Mouse (Mus musculus) erythroid progenitor cell, adult 5-6 weeks (primary cell): Measurements from ENCODE around the gene Cacnb4. TPM values are rescaled to one million over a fixed set of nuclear protein-coding genes. Genes with fewer than 3 reads are reported as not detected.
A peak's percentile ranks its signal among the peaks of the same experiment; 100 is the strongest.

ENCODE experiments used
- ATAC-seq: replicated peaks from 2 replicates; pipeline ENCODE4 v1.8.0; 2016; ENCODE audit warnings: moderate number of reproducible peaks, mild to moderate bottlenecking, moderate TSS enrichment, inconsistent platforms; ENCODE audit not compliant: poor library complexity, low FRiP score, severe bottlenecking
- total RNA-seq, 2 experiments: library from RNA; stranded (forward) in 1 of 2; stranded (reverse) in 1 of 2; fragments of 150-400 nt in 1 of 2; fragments of 186-747, 209-891 nt in 1 of 2; gene quantifications; 2 replicates each; pipeline versions ENCODE4 v1.2.3 to v1.2.4; 2015 to 2017; ENCODE audit warnings: low replicate concordance in 2 of 2

Cacnb4 gene
- total RNA-seq, 2 experiments from 2014 or later = 0.42 TPM; not detected in 1

DNA sequence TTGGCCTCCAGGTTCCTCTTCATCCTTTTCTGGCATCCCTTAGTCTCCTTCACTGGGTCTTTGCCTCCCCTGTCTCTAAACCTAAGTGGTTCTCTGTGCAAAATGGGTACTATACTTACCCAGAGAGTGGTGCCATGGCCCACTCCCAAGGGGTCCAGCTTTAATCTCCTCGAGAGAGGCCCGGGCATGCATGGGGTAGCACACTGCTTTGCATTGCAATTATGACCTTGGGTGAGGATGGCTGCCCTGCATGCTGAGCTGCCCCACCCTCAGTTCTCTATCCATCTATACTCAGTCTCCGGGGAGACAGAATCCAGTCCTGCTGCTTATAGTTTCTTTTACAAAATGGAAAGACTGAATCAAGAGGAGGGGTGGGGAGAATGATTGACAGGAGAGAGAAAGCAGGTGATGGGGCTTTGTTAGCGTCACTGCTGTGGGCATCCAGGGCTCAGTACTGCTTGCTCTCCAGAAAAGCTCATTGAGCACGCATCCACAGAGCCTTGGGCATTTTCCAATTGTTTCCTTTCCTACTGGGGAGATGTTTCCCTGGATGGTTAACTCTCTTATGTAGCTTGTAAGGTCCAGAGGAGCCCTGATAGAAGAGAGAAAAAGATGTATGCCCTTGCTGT, 68.7 kb downstream of the Cacnb4 start:
- ATAC-seq = no peak

DNA sequence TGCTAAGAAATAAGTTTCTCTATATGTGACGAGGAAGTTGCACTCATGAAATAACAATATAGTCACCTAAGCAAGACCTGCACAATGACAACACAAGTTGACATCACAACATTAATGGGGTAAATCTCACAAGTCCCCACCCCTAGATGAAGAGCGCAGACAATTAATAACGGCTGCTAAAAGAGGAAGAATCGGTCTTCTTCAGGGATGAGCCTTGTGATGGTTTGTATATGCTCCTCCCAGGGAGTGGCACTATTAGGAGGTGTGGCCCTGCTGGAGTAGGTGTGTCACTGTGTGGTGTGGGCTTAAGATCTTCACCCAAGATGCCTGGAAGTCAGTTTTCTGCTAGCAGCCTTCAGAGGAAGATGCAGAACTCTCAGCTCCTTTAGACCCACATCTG, 70.3 kb downstream of the Cacnb4 start:
- no peak for ATAC-seq

DNA sequence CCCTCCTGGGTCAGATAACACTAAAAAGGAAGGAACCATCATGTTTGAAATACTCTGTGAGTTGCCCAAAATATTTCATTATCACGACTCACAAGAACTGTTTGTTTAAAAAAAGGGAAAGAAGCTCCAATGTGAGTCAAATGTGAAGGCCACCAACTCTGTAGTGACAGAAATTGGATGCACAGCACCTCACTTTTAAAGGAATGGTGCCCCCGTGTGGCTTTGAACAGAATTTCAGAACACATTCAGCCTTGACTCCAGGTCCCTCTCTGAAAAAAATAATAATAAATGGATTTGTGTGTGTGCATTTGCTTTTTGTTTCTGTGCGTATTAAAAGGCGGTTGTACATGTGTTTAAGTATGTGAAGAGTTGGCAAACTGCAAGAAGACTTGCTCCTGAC, 71.3 kb downstream of the Cacnb4 start:
- 0 out of 2 replicates have a peak, but pooled peaks have one; percentile 68 for ATAC-seq

DNA sequence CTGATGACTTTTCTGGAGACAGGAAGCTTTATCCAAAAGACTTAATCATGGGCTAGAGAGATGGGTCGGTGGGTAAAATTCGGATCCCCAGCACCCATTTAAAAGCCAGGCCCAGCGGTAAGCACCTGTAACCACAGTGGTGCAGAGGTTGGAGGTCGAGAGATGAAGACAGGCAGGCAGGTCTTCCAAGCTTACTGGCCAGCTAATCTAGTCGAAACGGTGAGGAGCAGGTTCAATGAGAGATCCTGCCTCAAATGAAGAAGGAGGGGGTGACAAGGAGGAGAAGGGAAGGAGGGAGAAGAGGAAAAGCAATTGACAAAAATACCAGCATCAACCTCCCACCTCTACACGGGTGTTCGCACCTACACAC, 72.0 kb downstream of the Cacnb4 start:
- ATAC-seq = no peak

DNA sequence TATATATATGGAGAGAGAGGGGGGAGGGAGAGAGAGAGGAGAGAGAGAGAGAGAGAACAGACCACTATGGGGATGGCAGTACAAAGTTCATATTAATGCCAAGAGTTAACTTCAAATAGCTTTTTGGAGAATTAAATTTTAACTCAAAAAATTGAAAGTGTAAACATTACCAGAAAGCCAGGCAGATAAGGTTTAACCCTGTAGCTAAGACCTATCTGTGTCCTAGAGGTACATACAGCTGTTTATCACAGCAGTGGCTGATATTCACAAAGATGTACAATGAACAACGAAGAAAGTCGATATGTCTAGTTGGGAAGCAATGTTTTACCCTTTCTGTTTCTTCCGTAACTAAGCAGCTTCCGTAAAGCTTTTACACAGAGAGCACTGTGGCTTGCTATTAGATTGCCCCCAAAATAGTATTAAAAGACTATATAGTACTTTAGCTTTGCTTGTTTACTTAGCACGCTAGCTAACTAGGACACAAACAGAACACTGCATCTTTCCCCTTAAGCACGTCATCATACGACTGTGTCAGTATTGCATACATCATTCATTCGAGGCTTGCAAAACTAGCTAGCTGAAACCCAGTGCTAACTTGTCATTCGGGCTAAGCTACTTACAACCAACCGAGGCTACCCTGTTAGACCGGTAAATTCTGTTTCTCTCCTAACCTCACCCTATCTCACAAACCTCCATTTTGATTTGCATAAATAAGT, 72.5 kb downstream of the Cacnb4 start:
- no peak for ATAC-seq

DNA sequence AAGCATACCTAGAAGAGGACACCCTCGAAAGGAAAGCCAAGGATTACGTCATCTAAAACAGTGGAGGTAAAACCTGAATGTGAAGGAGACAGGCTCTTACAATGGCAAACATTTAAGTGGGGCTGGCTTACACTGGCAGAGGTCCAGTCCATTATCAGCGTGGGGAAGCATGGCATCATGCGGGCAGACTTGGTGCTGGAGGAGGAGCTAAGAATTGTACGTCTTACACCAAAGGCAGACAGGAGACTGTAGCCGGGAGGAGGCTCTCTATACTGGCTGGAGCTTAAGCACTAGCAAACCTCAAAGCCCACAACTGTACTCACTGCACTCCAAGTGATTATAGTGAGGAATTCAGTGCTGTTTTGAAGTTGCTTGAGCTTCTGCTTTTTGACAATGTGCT, 73.2 kb downstream of the Cacnb4 start:
- peak; percentile 53; the same call in 1 of the 2 replicates for ATAC-seq

DNA sequence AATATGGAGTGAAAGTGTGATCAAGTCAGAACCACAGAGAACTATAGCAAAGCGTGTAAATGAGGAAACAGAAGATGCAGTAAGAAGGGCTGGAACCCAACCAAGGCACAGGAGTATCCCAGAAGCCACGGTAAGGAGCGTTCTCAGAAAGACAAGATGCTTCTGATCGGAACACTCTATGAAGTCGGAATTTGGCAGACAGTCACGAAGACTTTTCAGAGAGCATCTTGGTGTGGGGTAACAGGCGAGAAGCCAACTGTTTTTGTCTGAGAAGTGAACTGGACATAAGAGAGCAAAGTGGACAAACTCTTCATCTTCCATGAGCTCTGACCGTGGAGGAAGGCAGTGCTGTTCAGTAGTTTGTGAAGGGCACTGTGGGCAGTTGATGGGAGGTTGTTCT, 73.7 kb downstream of the Cacnb4 start:
- ATAC-seq = no peak

DNA sequence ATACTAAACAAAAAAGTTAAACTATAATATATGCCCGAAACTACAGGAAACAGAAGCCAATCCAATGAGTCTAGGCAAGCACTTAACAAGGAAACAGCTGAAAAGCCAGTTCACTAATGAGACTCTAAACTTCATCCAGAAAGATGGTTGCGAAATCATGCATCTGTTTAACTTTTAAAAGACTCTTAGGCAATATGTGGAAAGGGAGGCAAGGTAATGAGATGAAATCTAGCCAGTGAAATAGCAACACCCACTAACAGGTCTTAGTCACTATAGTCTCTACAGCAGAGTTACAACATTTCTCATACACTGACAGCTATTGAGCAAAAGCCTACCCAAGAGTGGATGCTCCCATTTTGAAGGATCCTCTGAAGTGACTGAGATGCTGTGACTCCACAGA, 74.4 kb downstream of the Cacnb4 start:
- no peak for ATAC-seq

DNA sequence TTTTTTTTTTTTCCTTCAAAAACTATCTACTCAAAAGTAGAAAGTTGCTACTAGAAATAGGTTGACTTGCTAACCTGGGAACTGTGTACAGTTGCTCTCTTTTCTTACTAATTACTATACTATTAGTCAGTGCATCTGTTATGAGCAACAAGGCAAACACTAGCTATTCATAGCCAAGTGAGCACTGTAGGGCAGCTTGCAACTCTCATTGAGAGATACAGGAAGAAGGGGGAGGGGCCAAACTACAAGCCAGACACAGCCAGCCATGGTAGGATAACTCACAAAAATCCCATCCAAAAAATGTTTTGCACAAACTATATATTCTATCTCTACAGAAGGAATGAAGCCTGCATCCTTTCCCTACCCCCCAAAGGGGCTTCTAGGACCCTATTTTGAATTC, 79.1 kb downstream of the Cacnb4 start:
- no peak for ATAC-seq

DNA sequence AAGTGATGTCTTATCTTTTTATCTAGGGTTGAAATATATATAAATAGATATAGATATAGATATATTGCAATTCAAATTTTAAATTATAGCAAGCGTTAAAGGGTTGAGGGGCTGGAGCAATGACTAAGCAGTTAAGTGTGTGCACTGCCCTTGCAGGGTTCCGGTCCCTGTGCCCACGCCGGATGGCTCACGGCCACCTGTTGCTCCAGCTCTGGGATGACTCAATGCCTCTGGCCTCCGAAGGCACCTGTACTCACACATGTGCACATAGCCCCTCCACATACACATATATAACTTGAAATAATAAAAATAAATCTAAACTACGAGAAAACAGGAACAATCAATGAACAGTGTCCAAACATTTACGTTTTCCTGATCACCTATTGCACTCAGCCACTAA, 82.8 kb downstream of the Cacnb4 start:
- no peak for ATAC-seq

DNA sequence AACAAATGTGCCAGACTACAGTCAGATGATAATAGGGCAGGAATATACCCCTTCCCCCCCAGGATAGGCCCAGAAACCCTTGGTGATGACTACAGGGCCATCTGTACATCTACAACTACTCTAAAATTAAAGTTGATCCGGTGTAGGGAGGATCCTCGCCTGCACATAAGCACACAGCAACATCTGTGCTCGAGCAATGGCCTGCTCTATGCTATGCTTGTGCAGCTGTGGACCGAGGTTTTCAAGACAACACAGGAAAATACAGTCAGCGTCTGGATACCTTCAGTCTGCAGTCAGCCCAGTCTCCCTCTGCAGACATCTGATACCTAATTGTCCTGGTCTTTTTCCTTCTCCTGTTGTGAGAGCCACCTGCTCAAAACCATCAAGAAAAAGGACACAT, 83.4 kb downstream of the Cacnb4 start:
- no peak for ATAC-seq

DNA sequence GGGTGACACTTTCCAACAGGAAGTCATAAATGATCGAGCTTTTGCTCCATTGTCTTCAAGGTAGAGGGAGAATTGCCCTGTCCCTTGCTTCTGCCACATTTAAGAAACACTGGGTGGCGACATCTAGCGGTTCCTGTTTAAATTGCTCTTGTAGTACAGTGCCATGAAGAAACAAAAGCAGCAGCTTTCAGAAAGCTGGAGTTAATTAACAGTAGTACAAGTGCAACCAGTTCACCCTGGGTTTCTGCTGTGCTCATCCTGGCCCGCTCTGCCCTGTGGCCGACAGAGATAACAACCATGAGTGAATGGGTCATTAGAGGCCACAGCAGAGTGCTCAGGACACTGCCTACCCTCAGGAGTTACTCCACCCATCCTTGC, 85.7 kb downstream of the Cacnb4 start:
- peak; percentile 75 for ATAC-seq

DNA sequence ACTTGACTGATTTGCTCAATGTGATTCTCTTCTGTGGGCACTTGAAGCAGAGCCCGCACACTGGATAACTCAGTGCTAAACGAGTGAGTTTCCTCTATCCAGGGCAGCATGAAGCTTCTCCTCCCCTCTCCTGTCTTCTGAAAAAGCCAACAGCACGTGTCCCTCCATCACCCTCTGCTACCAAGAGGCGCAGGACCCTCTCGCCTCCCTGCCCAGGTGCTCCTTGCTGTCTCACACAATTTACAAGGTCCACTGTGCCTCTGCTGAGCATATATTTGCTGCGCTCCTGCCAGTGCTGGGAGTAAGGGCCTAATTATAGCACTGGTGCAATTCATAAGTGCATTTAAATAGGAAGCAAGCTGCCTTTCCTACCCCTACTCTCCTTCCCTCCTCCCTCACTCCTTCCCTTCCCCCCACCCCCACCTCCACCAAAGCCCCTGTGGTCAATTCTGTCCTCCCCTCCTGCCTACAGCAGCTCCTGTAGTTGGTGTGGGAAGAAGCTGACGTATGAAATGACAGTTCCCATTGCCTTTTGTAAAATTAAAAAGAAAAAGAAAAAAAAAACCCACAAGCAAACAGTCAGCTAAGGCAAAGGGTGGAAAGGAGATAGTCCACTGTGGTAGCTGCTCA, 86.2 kb downstream of the Cacnb4 start:
- ATAC-seq = no peak

DNA sequence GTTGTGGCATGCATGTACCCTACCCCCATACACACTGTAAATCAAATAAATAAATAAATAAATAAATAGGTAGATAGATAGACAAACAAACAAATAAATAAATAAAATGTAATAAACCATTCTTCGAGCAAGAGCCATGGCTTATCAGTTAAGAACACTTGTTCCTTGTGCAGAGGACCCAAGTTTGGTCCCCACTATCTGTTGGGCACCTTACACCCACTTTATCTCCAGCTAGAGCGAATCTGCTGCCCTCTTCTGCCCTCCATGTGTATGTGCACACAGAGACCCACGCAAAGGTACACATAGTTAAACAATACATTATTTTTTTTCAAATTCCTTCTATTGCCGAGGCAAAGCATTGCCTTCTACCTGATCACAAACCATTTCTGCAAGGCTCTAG, 87.1 kb downstream of the Cacnb4 start:
- no peak for ATAC-seq

DNA sequence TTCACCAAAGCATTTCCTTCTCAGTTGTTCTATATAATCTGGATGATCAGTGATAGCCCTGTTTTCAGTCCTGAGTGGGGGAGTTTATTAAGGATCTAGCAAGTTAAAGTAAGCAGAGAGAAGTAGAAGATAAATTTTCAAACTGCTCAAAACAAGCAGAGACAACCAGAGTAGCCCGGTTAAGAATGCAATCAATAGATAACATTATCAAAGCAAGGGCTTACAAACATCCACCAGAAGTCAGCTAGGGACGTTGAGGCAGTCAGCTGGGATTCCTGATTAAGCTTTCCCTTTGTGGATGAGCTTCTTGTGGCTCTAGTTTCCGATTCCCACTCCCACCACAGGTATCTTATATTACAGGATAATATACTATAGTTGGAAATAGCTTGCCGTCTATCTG, 91.2 kb downstream of the Cacnb4 start:
- ATAC-seq = no peak

DNA sequence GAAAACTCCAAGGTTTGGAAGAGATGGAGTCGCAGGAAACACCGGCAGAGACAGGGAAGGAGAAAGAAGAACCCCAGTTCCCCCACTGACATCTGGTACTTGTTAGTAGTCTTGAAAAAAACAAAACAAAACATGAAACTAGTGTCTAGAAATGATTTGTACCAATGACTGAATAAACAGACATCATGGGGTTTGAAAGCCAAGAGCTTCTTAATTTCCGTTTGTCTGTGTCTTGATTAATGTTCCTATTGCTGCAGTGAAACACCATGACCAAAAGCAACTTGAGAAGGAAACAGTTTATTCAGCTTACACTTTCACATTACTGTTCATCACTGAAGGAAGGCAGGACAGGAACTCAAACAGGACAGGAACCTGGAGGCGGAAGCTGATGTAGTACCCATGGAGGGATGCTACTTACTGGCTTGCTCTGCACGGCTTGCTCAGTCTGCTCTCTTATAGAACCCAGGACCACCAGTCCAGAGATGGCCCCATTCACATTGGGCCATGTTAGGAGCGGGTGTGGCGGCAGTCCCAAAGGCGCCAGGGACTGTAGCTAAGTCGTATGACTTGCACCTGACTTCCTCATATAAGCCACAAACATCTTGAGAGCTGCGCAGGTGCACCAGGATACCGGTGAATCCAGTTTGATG, 95.4 kb downstream of the Cacnb4 start:
- ATAC-seq = no peak

DNA sequence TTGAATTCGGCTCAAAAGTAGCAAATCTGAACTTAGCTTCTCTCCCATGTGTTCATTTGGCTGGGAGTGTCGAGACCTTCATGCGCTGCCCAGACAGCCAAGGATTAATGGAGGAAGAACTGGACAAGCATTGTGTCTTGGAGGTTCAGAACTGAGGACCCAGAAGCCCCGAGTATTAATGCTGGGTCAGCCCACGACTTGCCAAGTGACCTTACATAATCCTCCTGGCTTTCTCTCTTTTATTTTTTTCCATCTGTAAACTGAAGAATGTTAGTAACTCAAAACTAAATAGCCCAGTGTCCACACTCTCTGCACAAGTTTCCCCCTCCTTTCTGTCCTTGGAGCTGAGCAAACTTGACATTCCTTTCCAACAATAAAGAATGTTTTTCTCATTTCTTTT, 95.9 kb downstream of the Cacnb4 start:
- ATAC-seq = no peak

DNA sequence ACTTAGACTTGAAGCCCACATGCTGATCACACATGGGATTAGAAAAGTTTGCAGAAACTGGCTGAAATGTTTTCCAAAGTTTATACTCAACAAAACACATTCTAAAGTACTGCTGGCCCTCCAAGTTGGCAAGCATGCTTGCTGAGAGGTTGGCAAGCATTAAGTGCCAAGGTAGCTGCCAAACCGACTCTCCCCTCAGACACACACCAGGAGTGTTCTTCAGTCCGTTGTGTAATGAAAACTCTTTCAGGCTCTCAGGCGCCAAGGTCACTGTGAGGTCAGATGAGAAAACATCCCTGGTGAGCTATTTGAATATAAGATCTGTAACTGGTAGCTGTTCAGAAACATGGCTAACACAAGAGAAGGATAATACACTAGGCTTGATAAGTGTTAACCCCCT, 97.8 kb downstream of the Cacnb4 start:
- ATAC-seq = no peak

DNA sequence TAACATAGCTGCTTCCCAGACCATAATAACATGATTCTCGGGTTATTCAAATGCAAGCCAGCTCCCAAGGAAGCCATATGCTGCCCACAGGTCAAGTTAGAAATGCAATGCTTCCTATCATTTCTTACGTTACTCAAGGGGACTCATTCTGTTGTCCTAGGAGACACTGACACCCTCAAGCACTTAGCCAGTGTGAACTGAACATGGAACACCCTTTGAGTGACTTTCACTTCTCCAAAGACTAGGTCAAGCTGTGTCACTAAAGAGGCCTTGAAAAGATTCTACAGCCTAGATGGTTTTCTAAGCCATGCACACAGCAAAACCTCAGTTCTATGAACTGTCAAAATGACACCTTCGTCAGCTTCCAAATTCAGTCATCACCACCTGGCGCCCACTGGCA, 98.9 kb downstream of the Cacnb4 start:
- ATAC-seq = no peak

DNA sequence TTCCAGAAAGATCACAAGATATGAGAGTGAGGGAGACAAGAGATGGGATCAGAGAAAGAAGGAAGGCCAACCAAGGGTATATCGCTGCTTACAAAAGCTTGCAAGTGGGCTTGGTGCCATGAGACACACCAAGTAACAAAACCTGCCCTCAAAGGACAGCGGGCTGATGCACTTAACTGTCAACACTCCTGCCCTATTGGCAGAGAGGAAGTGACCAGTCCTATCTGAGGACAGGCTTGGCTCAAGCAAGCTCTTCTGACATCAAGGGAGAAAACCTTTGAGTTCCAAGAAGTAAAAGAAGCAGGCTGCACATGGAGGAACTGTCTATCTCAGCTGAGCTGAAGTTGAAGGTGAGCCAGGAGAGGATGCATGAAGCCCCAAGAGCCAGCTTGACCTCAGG, 100.1 kb downstream of the Cacnb4 start:
- ATAC-seq = no peak

DNA sequence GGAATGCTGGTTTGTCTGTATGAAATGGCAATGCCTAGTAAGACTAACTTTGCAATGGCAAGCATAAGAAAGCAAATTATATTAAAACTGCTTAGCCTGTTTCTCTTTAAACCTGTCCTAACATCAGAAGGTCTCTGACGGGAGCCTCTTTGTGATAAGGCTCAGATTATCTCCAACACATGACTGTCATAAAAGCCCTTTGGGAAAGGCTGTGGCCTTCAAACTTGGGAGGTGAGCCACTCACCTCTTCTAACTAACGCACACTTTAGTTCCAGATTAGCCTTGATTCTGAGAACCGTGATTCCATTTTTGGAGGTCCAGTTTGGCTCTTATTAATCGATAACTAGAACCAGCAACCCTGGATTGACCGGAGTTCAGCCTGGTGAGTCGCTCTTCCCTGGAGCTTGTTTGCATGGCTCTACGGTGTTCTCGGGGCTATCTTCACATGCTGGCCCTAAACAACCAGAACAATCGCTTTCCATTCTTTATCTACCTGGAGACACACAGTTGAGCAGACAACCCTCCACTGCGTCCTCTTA, 100.9 kb downstream of the Cacnb4 start:
- ATAC-seq = no peak
